Mouse (Mus musculus) Muller cell, postnatal 12 days (primary cell): ENCODE measurements around the gene Rnf138rt1.
A peak's percentile ranks its signal among the peaks of the same experiment; 100 is the strongest.

Experiments
- DNase-seq: peaks from one replicate; pipeline ENCODE4 v3.0.0-alpha.2; 2015; ENCODE audit errors: inconsistent ontology term

Gene Rnf138rt1

GRCm38 (mm10) chrX:163760617-163761434, at the start of gene Rnf138rt1:
Rnf138rt1 (minus strand) TSS chrX:163761329.
- DNase-seq = peak; percentile 29

DNA sequence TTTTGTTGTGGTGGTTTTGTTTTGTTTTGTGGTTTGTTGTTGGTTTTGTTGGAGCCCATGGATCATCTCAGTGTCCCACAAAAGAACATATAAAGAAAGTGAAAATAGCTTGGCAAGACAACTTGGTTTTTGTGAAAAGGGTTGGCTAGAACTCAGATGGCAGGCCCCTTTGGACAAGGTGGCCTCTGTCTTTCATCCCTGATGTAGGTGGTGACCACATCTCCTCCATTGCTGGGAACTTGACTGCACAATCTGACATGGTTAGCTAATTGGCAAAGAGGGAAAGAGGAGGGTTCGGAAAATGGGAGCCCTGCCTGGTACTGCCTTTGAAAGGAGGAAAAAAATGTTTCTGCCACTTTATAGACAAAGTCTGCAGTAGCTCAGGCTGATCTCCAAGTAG, 46.1 kb upstream of the Rnf138rt1 start:
- peak; percentile 25 for DNase-seq

- no peak for DNase-seq
Observed at GRCm38 (mm10) chrX:163766290-163766689, 5.2 kb upstream of the Rnf138rt1 start.

DNA sequence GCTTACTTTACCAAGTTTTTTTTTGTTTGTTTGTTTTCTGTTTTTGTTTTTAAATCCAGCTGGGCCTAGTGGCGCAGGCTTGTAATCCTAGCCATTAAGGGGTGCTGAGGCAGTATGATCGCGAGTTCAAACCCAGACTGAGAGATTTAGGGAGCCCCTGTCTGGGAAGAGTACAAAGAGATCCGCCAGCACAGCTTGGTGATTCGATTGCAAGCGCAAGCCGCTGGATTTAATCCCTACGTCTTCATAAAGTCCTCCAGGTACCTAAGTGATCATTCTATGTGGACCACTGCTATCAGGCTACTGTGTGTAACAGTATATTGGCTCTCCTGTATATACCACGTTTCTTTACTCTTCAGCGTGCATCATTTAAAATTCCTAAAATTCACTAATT, 303 bp upstream of the Rnf138rt1 start:
- DNase-seq = no peak

- DNase-seq = no peak
Observed at GRCm38 (mm10) chrX:163745996-163746395, 15.1 kb downstream of the Rnf138rt1 start.

- DNase-seq = no peak
Observed at GRCm38 (mm10) chrX:163743896-163744295, 17.2 kb downstream of the Rnf138rt1 start.

DNA sequence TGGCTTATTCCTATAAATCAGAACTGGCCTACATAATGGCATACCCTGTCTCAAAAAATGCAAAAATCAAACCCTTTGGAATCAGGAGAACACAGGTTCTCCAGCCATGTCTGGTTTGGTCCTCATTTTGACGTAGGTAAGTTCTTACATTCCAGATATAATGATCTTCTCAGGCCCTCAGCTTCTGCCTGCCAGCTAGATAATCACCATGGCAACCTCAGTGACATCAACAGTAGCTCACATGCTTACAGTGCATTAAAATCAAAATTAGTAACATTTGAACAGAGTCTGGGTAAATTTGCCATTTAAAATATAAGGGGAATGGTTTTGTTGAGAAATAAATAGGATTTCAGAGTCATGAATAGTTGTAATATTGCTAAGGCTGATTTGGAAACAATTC, 22.2 kb downstream of the Rnf138rt1 start:
- no peak for DNase-seq

GRCm38 (mm10) chrX:163734145-163734544, 27.0 kb downstream of the Rnf138rt1 start:
- DNase-seq = no peak

- DNase-seq = peak; percentile 41
Observed at GRCm38 (mm10) chrX:163723630-163724029, 37.5 kb downstream of the Rnf138rt1 start.

GRCm38 (mm10) chrX:163722785-163723577, 38.1 kb downstream of the Rnf138rt1 start:
- DNase-seq = no peak

- no peak for DNase-seq
Observed at GRCm38 (mm10) chrX:163720597-163720996, 40.5 kb downstream of the Rnf138rt1 start.
